Mouse (Mus musculus): ENCODE results near the gene Cpd. TPM values are rescaled to one million over a fixed set of nuclear protein-coding genes. Genes with fewer than 3 reads are reported as not detected.

The Cpd gene
- polyA plus RNA-seq, 1 experiment: 5.3 TPM

DNA sequence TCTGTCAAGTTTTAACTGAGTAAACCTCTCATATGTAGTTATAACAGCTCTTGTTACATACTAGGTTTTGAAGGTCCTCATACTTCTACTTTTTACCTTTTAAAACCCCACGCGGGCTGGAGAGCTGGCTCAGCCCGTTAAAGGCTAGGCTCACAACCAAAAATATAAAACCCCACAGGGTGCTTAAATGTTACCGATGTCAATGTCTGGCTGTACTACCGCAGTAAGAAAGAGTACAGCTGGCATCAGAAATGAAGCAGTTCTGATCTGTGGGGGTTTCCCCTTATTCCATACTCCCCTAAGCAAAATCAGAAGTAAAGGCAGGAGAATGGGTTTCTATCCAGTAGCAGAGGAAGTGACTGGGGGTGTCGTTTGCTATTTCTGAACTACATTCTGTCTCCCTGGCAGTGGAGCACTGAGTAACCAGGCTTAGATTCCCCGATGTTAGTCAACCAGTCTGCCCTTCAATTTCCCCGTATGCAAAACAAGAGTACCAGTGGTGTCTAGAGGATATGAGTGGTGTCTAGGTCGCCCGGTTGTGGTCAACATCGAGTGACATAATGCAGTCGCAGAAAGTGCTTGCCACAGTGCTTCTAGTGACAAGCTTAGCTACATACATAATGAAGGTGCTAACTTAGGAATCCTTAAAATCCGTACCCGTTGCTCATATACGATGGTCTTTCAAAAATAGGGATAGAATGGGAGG lies 1.4 kb downstream of the Cpd start:
- peaks cover 2% of the 10 kb centered on the region; the same call in 1 of the 2 replicates for H3K4me1 ChIP-seq (ENCODE audit: control insufficient read depth, insufficient read depth, low read length)
- peak overlapping the region; percentile 75; the same call in 1 of the 2 replicates for H3K27ac ChIP-seq (ENCODE audit: control insufficient read depth, insufficient read depth, low read depth, low read length, poor library complexity)
- TF ChIP-seq CTCF (IDR thresholded peaks at IDR 0.05; ENCODE audit: control insufficient read depth, insufficient read depth, low read length) (no peak), POLR2A (IDR thresholded peaks at IDR 0.05; ENCODE audit: borderline replicate concordance, control insufficient read depth, low read depth, low read length) (no peak)
- peak overlapping the region; percentile 81 for H3K4me3 ChIP-seq (replicated peaks; ENCODE audit: control insufficient read depth, low read depth, low read length)
- WGBS: 7% methylated on average over 15 of the region's 15 CpGs

DNA sequence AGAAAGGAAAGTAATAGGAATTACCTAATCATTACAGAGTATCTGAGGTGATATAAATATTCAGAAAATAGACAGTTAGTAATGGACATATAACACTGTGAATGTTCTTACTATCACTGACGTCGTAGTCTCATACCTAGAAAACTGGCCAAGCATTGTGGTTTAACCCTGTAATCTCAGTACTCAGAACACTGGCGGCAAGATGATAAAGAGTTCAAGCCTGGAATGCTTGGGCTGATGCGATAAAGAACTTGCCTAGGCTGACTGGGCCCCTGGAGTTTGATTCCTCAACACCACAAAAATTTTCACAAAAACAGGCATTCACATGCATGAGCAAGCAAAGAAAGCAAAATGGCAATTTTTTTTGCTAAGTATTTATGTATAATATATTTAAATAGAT lies 8.2 kb downstream of the Cpd start:
- 64% methylated on average over 4 of the region's 4 CpGs for WGBS
- Histone ChIP-seq H3K4me3 (replicated peaks; ENCODE audit: control insufficient read depth, low read depth, low read length) (no peak overlapping the region), H3K4me1 (ENCODE audit: control insufficient read depth, insufficient read depth, low read length) (no peaks in the 10 kb centered on the region), H3K27ac (ENCODE audit: control insufficient read depth, insufficient read depth, low read depth, low read length, poor library complexity) (no peak overlapping the region)
- TF ChIP-seq CTCF (IDR thresholded peaks at IDR 0.05; ENCODE audit: control insufficient read depth, insufficient read depth, low read length): no peak
- no peak for TF ChIP-seq POLR2A (IDR thresholded peaks at IDR 0.05; ENCODE audit: borderline replicate concordance, control insufficient read depth, low read depth, low read length)

DNA sequence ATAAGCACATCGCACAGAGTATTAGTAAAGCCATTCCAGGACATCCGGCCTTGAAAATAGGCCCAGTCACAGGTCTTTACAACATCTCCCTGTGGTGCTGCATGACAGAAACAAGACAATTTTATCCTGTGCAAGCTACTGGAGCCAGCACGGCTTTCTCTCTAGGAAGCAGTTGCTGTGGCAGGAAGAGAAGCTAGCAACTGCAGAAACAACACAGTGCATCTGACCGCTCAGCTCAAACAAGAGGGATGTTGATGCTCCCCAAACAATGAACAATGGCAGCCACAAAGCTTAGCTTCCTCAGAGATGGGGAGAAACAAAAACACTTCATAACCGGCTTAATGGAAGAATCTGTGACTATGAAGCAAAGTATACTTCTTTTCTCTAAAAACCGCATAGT lies 10.5 kb downstream of the Cpd start:
- no peak for TF ChIP-seq POLR2A (IDR thresholded peaks at IDR 0.05; ENCODE audit: borderline replicate concordance, control insufficient read depth, low read depth, low read length)
- TF ChIP-seq CTCF (IDR thresholded peaks at IDR 0.05; ENCODE audit: control insufficient read depth, insufficient read depth, low read length): no peak
- Histone ChIP-seq H3K27ac (ENCODE audit: control insufficient read depth, insufficient read depth, low read depth, low read length, poor library complexity) (no peak overlapping the region), H3K4me1 (ENCODE audit: control insufficient read depth, insufficient read depth, low read length) (no peaks in the 10 kb centered on the region), H3K4me3 (replicated peaks; ENCODE audit: control insufficient read depth, low read depth, low read length) (no peak overlapping the region)
- 86% methylated on average over 6 of the region's 6 CpGs for WGBS

DNA sequence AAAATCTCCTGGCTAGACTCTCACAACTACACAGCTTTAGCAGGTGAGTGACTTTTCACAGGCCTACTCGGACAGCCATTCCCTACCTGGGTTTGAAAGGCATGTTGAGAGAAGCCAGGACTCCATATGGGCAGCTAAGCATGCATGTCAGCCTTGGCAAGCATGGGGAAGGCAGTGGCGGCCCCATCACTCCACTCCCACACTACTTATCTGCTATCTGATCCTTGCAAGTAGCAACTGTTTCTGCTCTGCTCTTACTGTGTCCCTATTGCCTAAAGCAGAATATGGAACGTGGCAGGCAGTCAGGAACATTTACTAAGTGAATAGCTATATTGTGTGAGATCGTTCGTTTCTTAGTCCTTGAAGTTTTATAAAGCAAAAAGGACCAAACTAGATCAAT lies 10.9 kb downstream of the Cpd start:
- no peaks in the 10 kb centered on the region for H3K4me1 ChIP-seq (ENCODE audit: control insufficient read depth, insufficient read depth, low read length)
- 79% methylated on average over 5 of the region's 5 CpGs for WGBS
- no peak overlapping the region for H3K4me3 ChIP-seq (replicated peaks; ENCODE audit: control insufficient read depth, low read depth, low read length)
- H3K27ac ChIP-seq (ENCODE audit: control insufficient read depth, insufficient read depth, low read depth, low read length, poor library complexity): no peak overlapping the region
- TF ChIP-seq POLR2A (IDR thresholded peaks at IDR 0.05; ENCODE audit: borderline replicate concordance, control insufficient read depth, low read depth, low read length): no peak
- no peak for TF ChIP-seq CTCF (IDR thresholded peaks at IDR 0.05; ENCODE audit: control insufficient read depth, insufficient read depth, low read length)

DNA sequence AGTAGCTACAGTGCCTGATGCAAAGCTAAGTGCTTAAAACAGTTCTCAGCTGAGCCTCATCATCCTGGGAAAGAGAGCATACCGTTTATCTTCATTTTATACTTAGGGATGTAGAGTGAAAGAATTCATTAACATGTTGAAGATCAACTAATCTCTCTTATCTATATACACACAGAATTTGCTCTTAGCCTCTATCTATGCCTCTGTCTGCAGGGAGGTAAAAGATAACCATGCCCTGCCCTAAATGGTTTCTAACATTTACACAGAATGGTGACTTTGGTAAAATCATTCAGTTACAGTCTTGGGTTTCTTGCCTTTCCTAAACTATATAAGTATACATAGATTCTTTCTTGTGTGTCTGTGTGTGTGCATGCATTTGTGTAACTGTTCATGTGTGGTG lies 12.2 kb downstream of the Cpd start:
- H3K4me1 ChIP-seq (ENCODE audit: control insufficient read depth, insufficient read depth, low read length): no peaks in the 10 kb centered on the region
- no peak for TF ChIP-seq POLR2A (IDR thresholded peaks at IDR 0.05; ENCODE audit: borderline replicate concordance, control insufficient read depth, low read depth, low read length)
- TF ChIP-seq CTCF (IDR thresholded peaks at IDR 0.05; ENCODE audit: control insufficient read depth, insufficient read depth, low read length): no peak
- H3K27ac ChIP-seq (ENCODE audit: control insufficient read depth, insufficient read depth, low read depth, low read length, poor library complexity): no peak overlapping the region
- H3K4me3 ChIP-seq (replicated peaks; ENCODE audit: control insufficient read depth, low read depth, low read length): no peak overlapping the region
- 58% methylated on average over 1 of the region's 1 CpGs for WGBS

DNA sequence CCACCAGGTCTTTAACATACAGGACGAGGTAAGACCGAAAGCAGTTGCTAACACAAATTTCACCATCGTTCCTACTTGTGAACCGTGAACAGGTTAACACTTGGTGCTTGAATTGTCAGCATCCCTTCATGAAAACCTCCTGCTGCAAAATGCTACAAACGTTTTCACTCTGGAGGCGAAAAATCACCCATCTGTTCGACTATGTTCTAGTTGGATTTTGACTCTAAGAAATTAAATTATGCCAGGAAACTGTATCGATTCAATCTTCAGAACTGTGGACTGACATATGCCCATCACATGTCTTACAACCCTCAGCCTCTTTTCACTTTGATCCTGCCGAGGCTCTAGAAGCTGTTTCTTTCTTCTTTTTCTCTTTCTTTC lies 21.9 kb downstream of the Cpd start:
- WGBS: 80% methylated on average over 9 of the region's 9 CpGs
- TF ChIP-seq CTCF (IDR thresholded peaks at IDR 0.05; ENCODE audit: control insufficient read depth, insufficient read depth, low read length) (no peak), POLR2A (IDR thresholded peaks at IDR 0.05; ENCODE audit: borderline replicate concordance, control insufficient read depth, low read depth, low read length) (no peak)
- Histone ChIP-seq H3K27ac (ENCODE audit: control insufficient read depth, insufficient read depth, low read depth, low read length, poor library complexity) (no peak overlapping the region), H3K4me3 (replicated peaks; ENCODE audit: control insufficient read depth, low read depth, low read length) (no peak overlapping the region), H3K4me1 (ENCODE audit: control insufficient read depth, insufficient read depth, low read length) (no peaks in the 10 kb centered on the region)

DNA sequence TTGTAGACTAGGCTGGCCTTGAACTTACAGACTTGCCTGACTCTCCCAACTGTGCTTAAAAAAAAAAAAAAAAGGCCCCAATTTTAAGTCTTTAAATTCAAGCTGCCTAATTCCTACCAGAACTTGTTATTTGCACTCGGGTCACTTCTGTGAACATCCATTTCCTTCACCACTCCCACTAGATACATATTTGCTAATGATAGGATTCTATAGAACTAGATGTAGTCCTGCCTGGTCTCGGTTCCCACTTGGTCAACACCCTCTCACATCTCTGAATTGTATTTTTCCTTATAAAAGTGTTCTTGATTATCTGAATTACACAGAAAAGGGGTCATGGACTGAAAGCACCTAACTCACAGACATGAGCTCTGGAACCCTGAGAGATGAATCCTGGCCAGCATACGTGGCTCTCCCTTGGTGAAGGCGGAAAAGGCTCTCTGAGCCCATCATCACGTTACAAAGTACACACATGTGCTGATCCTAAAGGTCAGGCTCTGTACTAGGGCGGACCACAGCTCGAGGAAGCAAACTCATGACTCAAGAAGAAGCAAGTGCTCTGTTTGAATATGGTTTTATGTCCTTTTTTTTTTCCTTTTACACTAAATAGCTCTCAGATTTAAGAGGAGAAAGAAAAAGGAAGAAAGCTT lies 22.5 kb downstream of the Cpd start:
- WGBS: 86% methylated on average over 7 of the region's 7 CpGs

DNA sequence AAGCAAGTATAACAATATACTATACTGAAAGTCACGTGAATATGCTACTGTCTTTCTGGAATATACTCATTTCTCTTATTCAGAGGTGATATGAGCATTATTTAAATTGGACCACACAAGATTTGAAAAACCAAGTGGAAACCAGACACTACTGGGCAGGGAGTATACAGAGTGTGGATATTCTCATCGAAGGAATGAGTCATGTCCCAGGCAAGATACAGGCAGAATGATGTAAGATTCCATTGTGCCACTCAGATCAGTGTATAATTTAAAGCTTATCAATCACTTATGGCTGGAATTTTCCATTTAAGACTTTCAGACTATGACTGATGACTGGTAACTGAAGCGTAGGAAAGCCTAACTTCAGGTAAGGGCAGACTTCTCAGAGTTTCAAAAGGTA lies 23.2 kb downstream of the Cpd start:
- no peak overlapping the region for H3K4me3 ChIP-seq (replicated peaks; ENCODE audit: control insufficient read depth, low read depth, low read length)
- no peak overlapping the region for H3K27ac ChIP-seq (ENCODE audit: control insufficient read depth, insufficient read depth, low read depth, low read length, poor library complexity)
- WGBS: 80% methylated on average over 3 of the region's 3 CpGs
- TF ChIP-seq POLR2A (IDR thresholded peaks at IDR 0.05; ENCODE audit: borderline replicate concordance, control insufficient read depth, low read depth, low read length) (no peak), CTCF (IDR thresholded peaks at IDR 0.05; ENCODE audit: control insufficient read depth, insufficient read depth, low read length) (no peak)
- H3K4me1 ChIP-seq (ENCODE audit: control insufficient read depth, insufficient read depth, low read length): no peaks in the 10 kb centered on the region

More for the DNA sequence above, 22.5 kb downstream of the Cpd start:
- Histone ChIP-seq H3K27ac (ENCODE audit: control insufficient read depth, insufficient read depth, low read depth, low read length, poor library complexity) (no peak overlapping the region), H3K4me1 (ENCODE audit: control insufficient read depth, insufficient read depth, low read length) (no peaks in the 10 kb centered on the region), H3K4me3 (replicated peaks; ENCODE audit: control insufficient read depth, low read depth, low read length) (no peak overlapping the region)
- TF ChIP-seq POLR2A (IDR thresholded peaks at IDR 0.05; ENCODE audit: borderline replicate concordance, control insufficient read depth, low read depth, low read length): no peak
- no peak for TF ChIP-seq CTCF (IDR thresholded peaks at IDR 0.05; ENCODE audit: control insufficient read depth, insufficient read depth, low read length)
